Mouse (Mus musculus) hindbrain, embryonic 15.5 days (tissue): ENCODE measurements at regions not wholly inside any gene's neighbourhood (a gene's known extent, or its start where the extent isn't known, plus 50 kb on each side); places are given as distances from the start of the nearest gene placed in this dataset.

ENCODE experiments used
- ATAC-seq: fragments of 200-750 bp; cut with Nextera tagmentation; 2 replicates; pipeline ENCODE4 v1.8.0; 2017; ENCODE audit warnings: low read depth, moderate number of reproducible peaks, moderate TSS enrichment; ENCODE audit not compliant: low FRiP score
- H3K27ac ChIP-seq: fragments of 300-500 bp; sonication (generic); replicated peaks from 2 replicates; pipeline ENCODE4 v1.5.1; 2015; ENCODE audit warnings: mild to moderate bottlenecking, inconsistent platforms
- H3K27me3 ChIP-seq: fragments of 300-500 bp; sonication (generic); 2 replicates; pipeline ENCODE4 v1.6.1; 2015; ENCODE audit warnings: control low read depth, inconsistent platforms
- H3K36me3 ChIP-seq: fragments of 300-500 bp; sonication (generic); 2 replicates; pipeline ENCODE4 v1.6.1; 2015; ENCODE audit warnings: control low read depth, inconsistent platforms
- H3K4me1 ChIP-seq: fragments of 300-500 bp; sonication (generic); replicated peaks from 2 replicates; pipeline ENCODE4 v1.6.1; 2015; ENCODE audit warnings: control low read depth, inconsistent platforms
- H3K4me2 ChIP-seq: fragments of 300-500 bp; sonication (generic); 2 replicates; pipeline ENCODE4 v1.6.1; 2015; ENCODE audit warnings: moderate library complexity, mild to moderate bottlenecking, inconsistent platforms
- H3K4me3 ChIP-seq: fragments of 300-500 bp; sonication (generic); 2 replicates; pipeline ENCODE4 v1.5.1; 2015; ENCODE audit warnings: mild to moderate bottlenecking, inconsistent platforms
- H3K9ac ChIP-seq: fragments of 300-500 bp; sonication (generic); 2 replicates; pipeline ENCODE4 v1.6.1; 2015; ENCODE audit warnings: inconsistent platforms
- H3K9me3 ChIP-seq: fragments of 300-500 bp; sonication (generic); 2 replicates; pipeline ENCODE4 v1.6.1; 2016; ENCODE audit warnings: control low read depth, inconsistent platforms
- WGBS: fragments of 180-500 bp; shearing (Covaris S2); methylation state at CpG from one replicate; pipeline ENCODE4 v1.1.7; 2015; 5-methylcytosine and 5-hydroxymethylcytosine counted together

- Histone ChIP-seq H3K36me3 (no peaks in the 10 kb centered on the region), H3K9ac (no peak overlapping the region), H3K4me2 (no peak overlapping the region), H3K9me3 (no peaks in the 10 kb centered on the region), H3K27me3 (no peaks in the 10 kb centered on the region), H3K27ac (no peak overlapping the region), H3K4me3 (no peak overlapping the region), H3K4me1 (peaks cover 8% of the 10 kb centered on the region; the same call in 1 of the 2 replicates)
- no peak for ATAC-seq
- 70% methylated on average over 10 of the region's 10 CpGs for WGBS
Observed at GRCm38 (mm10) chr1:75844123-75844522, 298.1 kb downstream of the Slc4a3 start.

DNA sequence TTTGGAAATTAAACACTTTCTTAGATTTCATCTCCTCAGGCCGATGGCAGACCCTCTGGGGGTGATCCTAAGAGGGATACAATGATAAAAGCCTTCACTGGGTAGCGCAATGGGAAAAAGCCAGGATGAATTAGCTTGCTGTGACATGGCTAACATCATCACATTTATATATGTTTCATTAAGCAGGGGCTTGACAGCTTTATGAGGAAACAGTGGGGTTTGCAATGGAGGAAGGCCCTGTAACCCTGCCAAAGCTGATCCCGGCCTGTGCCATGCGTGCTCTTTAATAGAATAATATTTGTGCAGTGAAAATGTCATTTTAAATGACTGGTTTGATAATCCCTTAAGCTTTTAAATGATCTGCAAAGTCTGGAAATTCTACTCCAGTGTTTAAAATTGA lies 298.5 kb downstream of the Slc4a3 start:
- Histone ChIP-seq H3K4me1 (peaks cover 8% of the 10 kb centered on the region; the same call in 1 of the 2 replicates), H3K4me3 (no peak overlapping the region), H3K9ac (no peak overlapping the region), H3K27ac (no peak overlapping the region), H3K27me3 (no peaks in the 10 kb centered on the region), H3K9me3 (no peaks in the 10 kb centered on the region), H3K4me2 (no peak overlapping the region), H3K36me3 (no peaks in the 10 kb centered on the region)
- WGBS, result 43% methylated on average over 4 of the region's 4 CpGs
- ATAC-seq, result no peak

DNA sequence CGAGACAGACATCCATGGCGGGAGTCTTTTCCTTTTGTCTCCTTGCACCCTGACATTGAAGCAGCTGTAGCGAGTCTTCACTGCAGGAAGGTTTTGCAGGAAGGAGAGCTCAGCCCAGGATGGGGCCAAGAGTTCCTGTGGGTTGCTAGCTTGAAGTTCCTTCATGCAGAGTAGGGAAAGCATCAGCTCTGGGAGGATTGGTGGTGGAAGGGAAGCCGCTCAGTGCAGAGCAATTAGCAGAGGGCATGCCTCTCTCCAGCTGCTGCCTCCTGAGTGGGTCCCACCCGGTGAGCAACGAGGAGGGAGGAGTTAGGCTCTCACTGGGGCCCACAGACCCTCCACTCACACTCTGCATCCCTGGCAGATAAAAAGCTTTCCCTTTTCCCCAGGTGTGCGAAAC lies 298.9 kb downstream of the Slc4a3 start:
- Histone ChIP-seq H3K4me3 (no peak overlapping the region), H3K9ac (no peak overlapping the region), H3K9me3 (no peaks in the 10 kb centered on the region), H3K27me3 (no peaks in the 10 kb centered on the region), H3K4me2 (no peak overlapping the region), H3K4me1 (peaks cover 8% of the 10 kb centered on the region; the same call in 1 of the 2 replicates), H3K27ac (no peak overlapping the region), H3K36me3 (no peaks in the 10 kb centered on the region)
- 35% methylated on average over 7 of the region's 7 CpGs for WGBS
- no peak for ATAC-seq

- Histone ChIP-seq H3K9me3 (no peaks in the 10 kb centered on the region), H3K9ac (no peak overlapping the region), H3K36me3 (no peaks in the 10 kb centered on the region), H3K4me1 (peaks cover 8% of the 10 kb centered on the region; the same call in 1 of the 2 replicates), H3K4me3 (no peak overlapping the region), H3K27ac (no peak overlapping the region), H3K27me3 (no peaks in the 10 kb centered on the region), H3K4me2 (no peak overlapping the region)
- no peak for ATAC-seq
- WGBS, result 84% methylated on average over 4 of the region's 4 CpGs
Observed at GRCm38 (mm10) chr1:75845771-75846535, 299.9 kb downstream of the Slc4a3 start.

DNA sequence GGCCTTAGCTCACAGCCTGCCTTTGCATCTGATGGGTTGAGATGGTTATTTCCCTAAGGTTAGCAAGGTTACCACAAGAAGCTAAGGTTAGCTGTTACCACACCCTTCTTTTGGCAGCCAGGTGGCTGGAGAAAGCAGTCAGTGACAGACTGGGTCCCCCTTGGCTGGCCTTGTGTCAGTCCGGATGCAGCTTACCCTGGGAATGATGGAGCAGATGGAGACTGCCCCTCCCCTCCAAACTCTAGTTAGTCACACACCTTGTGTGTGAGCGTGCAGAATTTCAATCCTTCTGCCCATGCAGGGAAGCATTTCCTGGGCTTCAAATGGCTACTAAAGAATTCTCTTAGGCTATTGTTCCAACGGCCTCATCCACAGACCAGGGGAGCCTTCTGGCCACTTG lies 301.6 kb downstream of the Slc4a3 start:
- ATAC-seq, result no peak
- no peak overlapping the region for H3K4me3 ChIP-seq
- peaks cover 8% of the 10 kb centered on the region; the same call in 1 of the 2 replicates for H3K4me1 ChIP-seq

DNA sequence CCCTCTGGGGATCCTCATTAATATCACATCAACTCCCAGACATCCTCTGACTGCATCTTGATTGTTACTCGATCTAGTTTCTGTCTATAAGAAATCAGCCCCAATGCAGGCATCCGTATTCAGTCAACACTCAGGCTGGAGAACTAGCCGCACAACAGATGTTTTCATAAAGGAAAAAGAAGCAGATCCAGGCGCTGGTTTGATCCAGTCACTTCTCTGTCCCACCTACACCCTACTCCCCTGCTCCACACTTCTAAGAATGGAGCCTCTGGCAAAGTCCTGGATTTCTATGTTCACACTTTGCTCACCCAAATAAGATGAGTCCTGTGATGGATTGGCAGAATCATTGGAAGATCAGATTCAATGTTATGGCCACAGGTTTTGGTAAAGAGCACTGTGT lies 302.4 kb downstream of the Slc4a3 start:
- Histone ChIP-seq H3K36me3 (no peaks in the 10 kb centered on the region), H3K4me3 (no peak overlapping the region), H3K4me1 (peaks cover 8% of the 10 kb centered on the region; the same call in 1 of the 2 replicates), H3K9ac (no peak overlapping the region), H3K27ac (no peak overlapping the region), H3K27me3 (no peaks in the 10 kb centered on the region), H3K9me3 (no peaks in the 10 kb centered on the region), H3K4me2 (no peak overlapping the region)
- 83% methylated on average over 4 of the region's 4 CpGs for WGBS
- no peak for ATAC-seq

More for the DNA sequence above, 301.6 kb downstream of the Slc4a3 start:
- Histone ChIP-seq H3K27me3 (no peaks in the 10 kb centered on the region), H3K9ac (no peak overlapping the region), H3K36me3 (no peaks in the 10 kb centered on the region), H3K4me2 (no peak overlapping the region), H3K9me3 (no peaks in the 10 kb centered on the region), H3K27ac (no peak overlapping the region)
- WGBS, result 52% methylated on average over 3 of the region's 3 CpGs

- Histone ChIP-seq H3K4me3 (no peak overlapping the region), H3K9ac (no peak overlapping the region), H3K9me3 (no peaks in the 10 kb centered on the region), H3K4me1 (peaks cover under 1% of the 10 kb centered on the region; the same call in 1 of the 2 replicates), H3K36me3 (no peaks in the 10 kb centered on the region), H3K27ac (no peak overlapping the region), H3K4me2 (no peak overlapping the region), H3K27me3 (no peaks in the 10 kb centered on the region)
- 94% methylated on average over 4 of the region's 4 CpGs for WGBS
- no peak for ATAC-seq
Observed at GRCm38 (mm10) chr1:75850131-75850530, 304.1 kb downstream of the Slc4a3 start.

DNA sequence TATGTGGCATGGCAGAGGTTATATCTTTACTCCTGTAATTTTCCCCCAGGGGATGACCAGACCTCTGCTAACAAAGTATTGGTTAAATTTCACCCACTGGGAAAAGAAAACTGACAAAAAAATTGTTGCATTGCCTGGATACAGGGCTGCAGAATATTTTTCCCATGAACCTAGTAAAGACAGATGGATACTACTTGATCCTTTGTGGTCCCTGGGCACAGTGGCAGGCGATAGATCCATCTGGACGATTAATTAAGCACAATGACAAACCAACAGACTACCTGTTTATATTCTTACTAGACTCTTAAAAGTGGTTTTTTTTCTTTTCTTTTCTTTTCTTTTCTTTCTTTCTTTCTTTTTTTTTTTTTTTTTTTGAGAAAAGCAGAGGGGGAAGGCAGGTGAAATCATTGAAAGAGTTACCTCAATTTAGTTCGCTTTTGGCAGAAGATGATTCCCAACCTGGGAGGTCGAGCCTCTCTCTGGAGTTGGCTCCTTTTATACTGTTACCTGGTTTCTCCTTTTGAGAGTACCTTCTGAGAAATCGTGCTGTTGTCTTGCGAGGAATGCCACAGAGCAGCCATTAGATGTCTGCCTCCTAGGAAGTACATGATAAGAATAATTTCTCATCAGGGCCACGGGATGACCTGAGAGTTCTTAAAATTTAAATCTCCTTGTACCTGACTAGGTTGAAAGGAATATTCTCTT lies 312.6 kb downstream of the Slc4a3 start:
- no peaks in the 10 kb centered on the region for H3K9me3 ChIP-seq
- H3K27ac ChIP-seq, result no peak overlapping the region
- H3K27me3 ChIP-seq, result no peaks in the 10 kb centered on the region
- H3K4me1 ChIP-seq, result no peaks in the 10 kb centered on the region
- 79% methylated on average over 7 of the region's 7 CpGs for WGBS
- H3K4me3 ChIP-seq, result no peak overlapping the region
- ATAC-seq, result no peak
- no peaks in the 10 kb centered on the region for H3K36me3 ChIP-seq
- no peak overlapping the region for H3K9ac ChIP-seq
- no peak overlapping the region for H3K4me2 ChIP-seq

- no peak overlapping the region for H3K4me3 ChIP-seq
- WGBS, result 66% methylated on average over 4 of the region's 4 CpGs
- no peaks in the 10 kb centered on the region for H3K36me3 ChIP-seq
- no peaks in the 10 kb centered on the region for H3K9me3 ChIP-seq
- H3K4me2 ChIP-seq, result no peak overlapping the region
- H3K4me1 ChIP-seq, result no peaks in the 10 kb centered on the region
- no peak for ATAC-seq
- H3K27ac ChIP-seq, result no peak overlapping the region
- no peaks in the 10 kb centered on the region for H3K27me3 ChIP-seq
- H3K9ac ChIP-seq, result no peak overlapping the region
Observed at GRCm38 (mm10) chr1:75862757-75863156, 316.7 kb downstream of the Slc4a3 start.

DNA sequence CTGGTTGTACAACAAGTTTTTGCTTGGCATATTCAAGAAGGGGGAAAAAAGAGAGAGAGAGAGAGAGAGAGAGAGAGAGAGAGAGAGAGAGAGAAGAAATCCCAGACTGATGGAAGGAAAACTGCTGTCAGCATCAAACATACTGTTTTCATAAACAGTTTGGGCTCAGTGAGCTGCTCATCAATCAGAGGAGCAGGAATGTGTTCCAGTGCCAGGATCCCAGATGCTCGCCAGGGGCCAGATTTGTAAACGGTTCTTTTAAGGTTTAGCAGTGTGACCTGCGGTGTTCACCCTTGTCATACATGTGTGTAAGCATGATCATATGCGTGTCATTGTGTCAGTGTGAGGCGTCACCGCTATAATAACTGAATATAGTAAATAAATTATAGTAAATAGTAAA lies 320.5 kb downstream of the Slc4a3 start:
- Histone ChIP-seq H3K4me1 (no peaks in the 10 kb centered on the region), H3K4me3 (no peak overlapping the region), H3K27me3 (no peaks in the 10 kb centered on the region), H3K9me3 (no peaks in the 10 kb centered on the region), H3K27ac (no peak overlapping the region), H3K9ac (no peak overlapping the region), H3K4me2 (no peak overlapping the region), H3K36me3 (no peaks in the 10 kb centered on the region)
- no peak for ATAC-seq
- WGBS, result 78% methylated on average over 6 of the region's 6 CpGs

DNA sequence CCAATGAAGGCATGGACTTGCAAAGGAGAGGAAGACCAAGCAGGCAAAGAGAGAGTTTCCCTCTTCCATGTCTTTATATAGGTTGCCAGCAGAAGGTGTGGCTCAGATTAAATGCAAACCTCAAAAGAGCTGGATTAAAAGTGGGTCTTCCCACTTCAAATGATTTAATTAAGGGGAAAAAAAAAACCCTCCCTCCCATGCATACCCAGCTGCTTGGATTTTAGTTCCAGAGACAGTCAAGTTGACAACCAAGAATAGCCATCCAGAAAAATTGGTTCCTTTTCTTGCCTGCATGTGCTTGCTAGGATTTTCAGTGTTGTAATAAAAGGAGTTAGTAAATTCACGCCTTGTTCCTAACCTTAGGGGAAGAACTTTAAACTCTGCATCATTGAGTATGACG lies 323.3 kb downstream of the Slc4a3 start:
- WGBS, result 83% methylated on average over 2 of the region's 2 CpGs
- Histone ChIP-seq H3K9me3 (no peaks in the 10 kb centered on the region), H3K4me3 (no peak overlapping the region)

DNA sequence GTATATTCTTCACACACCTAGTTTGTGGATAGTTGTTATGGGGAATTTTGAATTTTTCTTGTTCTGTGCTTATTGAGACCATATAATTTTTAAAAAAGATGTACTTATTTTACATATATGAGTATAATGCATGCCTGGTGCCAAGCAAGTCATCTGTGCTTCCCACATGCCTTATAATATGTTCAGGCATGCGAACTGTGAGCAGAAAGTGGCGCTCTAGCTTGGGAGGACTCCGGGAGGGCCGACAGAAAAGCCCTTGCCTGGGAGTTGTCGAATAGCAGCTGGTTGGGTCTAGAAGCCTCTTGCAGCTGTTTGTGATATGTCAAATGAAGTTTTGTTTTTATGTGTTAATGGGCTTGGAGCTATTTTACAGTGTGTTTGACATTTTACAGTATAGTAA lies 323.8 kb downstream of the Slc4a3 start:
- Histone ChIP-seq H3K4me2 (no peak overlapping the region), H3K27me3 (no peaks in the 10 kb centered on the region), H3K9me3 (no peaks in the 10 kb centered on the region), H3K9ac (no peak overlapping the region), H3K27ac (no peak overlapping the region), H3K4me1 (no peaks in the 10 kb centered on the region), H3K36me3 (no peaks in the 10 kb centered on the region), H3K4me3 (no peak overlapping the region)
- WGBS, result 75% methylated on average over 5 of the region's 5 CpGs
- no peak for ATAC-seq

More for the DNA sequence above, 323.3 kb downstream of the Slc4a3 start:
- Histone ChIP-seq H3K4me2 (no peak overlapping the region), H3K27me3 (no peaks in the 10 kb centered on the region), H3K9ac (no peak overlapping the region), H3K27ac (no peak overlapping the region), H3K36me3 (no peaks in the 10 kb centered on the region), H3K4me1 (no peaks in the 10 kb centered on the region)
- ATAC-seq, result no peak
